Mouse (Mus musculus): ENCODE measurements around the gene Ache. TPM values are rescaled to one million over a fixed set of nuclear protein-coding genes. Genes with fewer than 3 reads are reported as not detected.
A peak's percentile ranks its signal among the peaks of the same experiment; 100 is the strongest.
"Not testable (repeated sequence)": the region's sequence is repeated elsewhere in the genome, so short reads cannot be mapped to it uniquely, and the experiment has no call there.

Ache gene
- 1 to 10 TPM; 2.7 to 3.9 TPM for total RNA-seq (2021)
- long read RNA-seq, experiment 1, partial matches to known transcripts: 1 of 3 reads
- long read RNA-seq, experiment 1, other reads (novel, unspliced or antisense): 0 of 3 reads
- long read RNA-seq, experiment 2, partial matches to known transcripts: 2 of 6 reads
- long read RNA-seq, experiment 2, other reads (novel, unspliced or antisense): 1 of 6 reads

GRCm38 (mm10) chr5:137287032-137287952 lies at the start of gene Ache:
Ache (plus strand) TSS chr5:137287519.
- intact Hi-C loops (cut with DNase I): loop anchor here (2.0 kb wide), 1 partner anchor 164 kb away; no protein-coding TSS in a partner anchor
- peak in 1 of 2 experiments; percentile 32 for DNase-seq

- no peak for DNase-seq
- intact Hi-C loops (cut with DNase I): no loop called here
Observed at GRCm38 (mm10) chr5:137263897-137264720, 23.2 kb upstream of the Ache start.

GRCm38 (mm10) chr5:137264787-137265186 lies 22.5 kb upstream of the Ache start:
- no peak for DNase-seq
- intact Hi-C loops (cut with DNase I): no loop called here

GRCm38 (mm10) chr5:137268131-137268910 lies 19.0 kb upstream of the Ache start:
- peak; percentile 31 to 36 for DNase-seq
- intact Hi-C loops (cut with DNase I): no loop called here

- intact Hi-C loops (cut with DNase I): no loop called here
- DNase-seq: peak in 1 of 2 experiments; percentile 38
Observed at GRCm38 (mm10) chr5:137277360-137278342, 9.7 kb upstream of the Ache start.

- DNase-seq; intact Hi-C loops (cut with DNase I): not testable (repeated sequence)
Observed at GRCm38 (mm10) chr5:137284411-137284810, 2.9 kb upstream of the Ache start.

GRCm38 (mm10) chr5:137285045-137285444 lies 2.3 kb upstream of the Ache start:
- peak in 1 of 2 experiments; percentile 65 for DNase-seq
- intact Hi-C loops (cut with DNase I): no loop called here

- intact Hi-C loops (cut with DNase I): loop anchor here (1.0 to 2.0 kb wide), 2 partner anchors 155 to 163 kb away; no protein-coding TSS in a partner anchor
- DNase-seq: no peak
Observed at GRCm38 (mm10) chr5:137285986-137286385, 1.3 kb upstream of the Ache start.

- intact Hi-C loops (cut with DNase I): loop anchor here (1.0 to 2.0 kb wide), 2 partner anchors 155 to 164 kb away; no protein-coding TSS in a partner anchor
- peak; percentile 92 to 95 for DNase-seq
Observed at GRCm38 (mm10) chr5:137286655-137287031, 676 bp upstream of the Ache start.

- peak; percentile 29 to 38 for DNase-seq
- intact Hi-C loops (cut with DNase I): loop anchor here (2.0 kb wide), 1 partner anchor 165 kb away; no protein-coding TSS in a partner anchor
Observed at GRCm38 (mm10) chr5:137287953-137288743, 829 bp downstream of the Ache start.

- peak in 1 of 2 experiments; percentile 48 for DNase-seq
- intact Hi-C loops (cut with DNase I): no loop called here
Observed at GRCm38 (mm10) chr5:137288999-137289470, 1.7 kb downstream of the Ache start.

- intact Hi-C loops (cut with DNase I): loop anchor here (2.0 to 5.0 kb wide), 2 partner anchors 25 to 213 kb away; partner anchors contain the start of genes Pop7 and Trip6
- no peak for DNase-seq
Observed at GRCm38 (mm10) chr5:137289591-137290365, 2.5 kb downstream of the Ache start.

- intact Hi-C loops (cut with DNase I): loop anchor here (2.0 to 5.0 kb wide), 2 partner anchors 24 to 212 kb away; partner anchors contain the start of genes Pop7 and Trip6
- peak; percentile 70 to 72 for DNase-seq
Observed at GRCm38 (mm10) chr5:137290677-137291076, 3.4 kb downstream of the Ache start.

- no peak for DNase-seq
- intact Hi-C loops (cut with DNase I): loop anchor here (2.0 to 5.0 kb wide), 2 partner anchors 23 to 211 kb away; partner anchors contain the start of genes Pop7 and Trip6
Observed at GRCm38 (mm10) chr5:137291381-137291926, 4.1 kb downstream of the Ache start.

- intact Hi-C loops (cut with DNase I): loop anchor here (2.0 to 5.0 kb wide), 2 partner anchors 86 to 209 kb away; partner anchors contain the start of gene Pop7
- DNase-seq: peak; percentile 73 to 77
Observed at GRCm38 (mm10) chr5:137293282-137293681, 6.0 kb downstream of the Ache start.
